Mouse (Mus musculus): ENCODE measurements at regions not wholly inside any gene's neighbourhood (a gene's known extent, or its start where the extent isn't known, plus 50 kb on each side); places are given as distances from the start of the nearest gene placed in this dataset.
A peak's percentile ranks its signal among the peaks of the same experiment; 100 is the strongest.

DNA sequence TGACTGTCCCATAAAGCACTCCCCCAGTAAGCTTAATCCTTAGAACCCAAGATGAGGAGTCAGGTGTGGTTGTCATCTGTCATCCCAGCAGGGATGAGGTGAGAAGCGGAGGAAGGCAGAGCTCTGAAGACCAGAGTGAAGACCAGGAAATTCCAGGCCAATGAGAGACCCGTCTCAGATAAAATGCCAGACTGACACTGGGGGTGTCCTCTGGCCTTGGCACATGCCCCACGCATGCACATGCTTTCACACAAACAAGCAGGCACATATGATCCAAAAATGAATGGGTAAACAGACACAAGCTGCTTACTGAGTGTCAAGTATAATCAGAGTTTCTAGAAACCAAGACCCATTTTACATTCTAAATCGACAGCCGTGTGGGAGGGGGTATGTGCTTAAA, 75.3 kb upstream of the Ercc4 start:
- Histone ChIP-seq H3K27me3 (no peaks in the 10 kb centered on the region), H3K9ac (no peak overlapping the region), H3K4me3 (no peak overlapping the region), H3K4me2 (replicated peaks) (no peak overlapping the region), H3K9me3 (no peaks in the 10 kb centered on the region), H3K4me1 (no peaks in the 10 kb centered on the region), H3K27ac (no peak overlapping the region), H3K36me3 (no peaks in the 10 kb centered on the region)
- ATAC-seq (ENCODE audit: low FRiP score, low read depth), result no peak
- 76% methylated on average over 5 of the region's 5 CpGs for WGBS

DNA sequence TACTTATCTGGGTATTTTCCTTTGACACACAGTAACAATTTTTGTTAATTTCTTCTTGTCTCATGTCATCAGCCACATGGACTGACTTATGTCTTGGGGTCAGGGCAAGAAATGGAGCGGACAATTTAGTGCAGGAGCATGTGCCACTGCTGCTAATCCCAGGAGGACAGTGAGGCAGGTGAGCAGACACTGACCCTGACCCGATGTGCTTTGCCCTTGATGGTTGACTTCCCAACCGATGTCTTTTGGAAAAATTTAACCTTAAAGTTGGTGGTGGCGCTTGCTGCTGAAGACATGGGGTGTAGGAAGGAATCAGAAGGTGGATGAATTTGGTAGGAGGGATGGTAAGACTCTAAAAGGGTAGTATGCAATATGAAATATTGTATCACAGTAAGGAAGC, 72.9 kb upstream of the Ercc4 start:
- no peak for ATAC-seq (ENCODE audit: low FRiP score, low read depth)
- Histone ChIP-seq H3K9ac (no peak overlapping the region), H3K4me2 (replicated peaks) (no peak overlapping the region), H3K4me3 (no peak overlapping the region), H3K9me3 (no peaks in the 10 kb centered on the region), H3K36me3 (no peaks in the 10 kb centered on the region), H3K27me3 (no peaks in the 10 kb centered on the region), H3K4me1 (no peaks in the 10 kb centered on the region), H3K27ac (no peak overlapping the region)
- 85% methylated on average over 4 of the region's 4 CpGs for WGBS

DNA sequence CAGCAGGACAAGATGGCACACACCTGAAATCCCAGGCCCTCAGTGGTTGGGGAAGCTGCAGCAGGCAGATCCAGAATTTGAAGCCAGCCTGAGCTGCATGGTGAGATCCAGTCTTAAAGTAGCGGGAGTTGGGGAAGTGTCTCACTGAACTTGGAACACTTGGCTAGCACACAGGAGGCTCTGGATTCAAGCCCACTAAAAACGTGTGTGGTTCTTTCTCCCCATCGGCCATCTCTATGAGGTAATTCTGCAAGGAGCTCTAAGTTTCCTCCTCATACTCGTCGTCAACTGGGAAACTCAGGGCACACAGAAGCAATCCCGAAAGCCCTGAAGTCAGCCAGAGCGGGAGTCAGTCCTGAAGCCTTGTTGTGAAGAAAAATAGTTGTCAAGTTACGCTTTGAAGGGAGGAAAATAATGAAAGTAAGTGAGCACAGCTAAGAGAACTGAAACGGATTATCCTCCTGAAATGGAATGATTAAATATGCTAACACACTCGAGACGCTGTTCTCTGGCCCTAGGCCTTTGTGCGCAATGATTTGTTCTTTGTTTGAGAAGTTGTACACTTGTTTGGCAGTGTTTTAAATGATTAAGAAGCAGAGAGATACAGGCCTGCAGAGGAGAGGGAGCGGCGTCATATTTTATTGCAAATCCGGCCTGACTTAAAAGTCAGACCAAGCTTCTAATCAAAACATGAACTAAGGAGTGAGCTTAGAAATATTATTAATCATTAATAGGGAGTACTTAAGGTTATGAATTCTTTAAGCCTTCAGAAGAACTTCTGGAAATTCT, 69.0 kb upstream of the Ercc4 start:
- H3K4me2 ChIP-seq (replicated peaks), result no peak overlapping the region
- WGBS, result 66% methylated on average over 15 of the region's 15 CpGs
- no peak for ATAC-seq (ENCODE audit: low FRiP score, low read depth)

DNA sequence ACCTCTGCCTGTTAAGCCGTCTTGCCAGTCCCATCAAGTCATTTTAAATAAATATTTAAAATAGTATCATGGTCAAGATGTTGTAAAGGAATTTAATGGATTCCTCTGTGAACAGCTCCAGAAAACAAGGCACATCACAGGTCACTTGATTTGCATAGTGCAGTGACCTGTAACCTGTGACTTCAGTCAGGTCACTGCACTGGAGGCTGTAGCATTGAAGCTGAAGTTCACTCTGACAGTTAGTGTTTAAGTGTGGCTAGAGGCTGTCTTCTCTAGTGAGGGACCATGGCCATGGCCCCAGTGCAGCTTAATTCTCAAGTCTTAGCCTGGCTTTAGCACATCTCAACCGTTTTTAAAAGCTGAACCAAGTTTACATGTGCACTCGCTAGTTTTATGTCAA, 68.1 kb upstream of the Ercc4 start:
- Histone ChIP-seq H3K4me2 (replicated peaks) (no peak overlapping the region), H3K27ac (no peak overlapping the region), H3K4me3 (no peak overlapping the region), H3K9ac (no peak overlapping the region), H3K4me1 (no peaks in the 10 kb centered on the region), H3K36me3 (no peaks in the 10 kb centered on the region), H3K9me3 (0 out of 2 replicates have a peak, but pooled peaks cover 4% of the 10 kb centered on the region), H3K27me3 (no peaks in the 10 kb centered on the region)
- 85% methylated on average over 3 of the region's 3 CpGs for WGBS
- no peak for ATAC-seq (ENCODE audit: low FRiP score, low read depth)

More for the DNA sequence above, 69.0 kb upstream of the Ercc4 start:
- Histone ChIP-seq H3K27ac (no peak overlapping the region), H3K27me3 (no peaks in the 10 kb centered on the region), H3K9ac (no peak overlapping the region), H3K9me3 (0 out of 2 replicates have a peak, but pooled peaks cover 4% of the 10 kb centered on the region), H3K4me3 (no peak overlapping the region), H3K36me3 (no peaks in the 10 kb centered on the region), H3K4me1 (no peaks in the 10 kb centered on the region)

DNA sequence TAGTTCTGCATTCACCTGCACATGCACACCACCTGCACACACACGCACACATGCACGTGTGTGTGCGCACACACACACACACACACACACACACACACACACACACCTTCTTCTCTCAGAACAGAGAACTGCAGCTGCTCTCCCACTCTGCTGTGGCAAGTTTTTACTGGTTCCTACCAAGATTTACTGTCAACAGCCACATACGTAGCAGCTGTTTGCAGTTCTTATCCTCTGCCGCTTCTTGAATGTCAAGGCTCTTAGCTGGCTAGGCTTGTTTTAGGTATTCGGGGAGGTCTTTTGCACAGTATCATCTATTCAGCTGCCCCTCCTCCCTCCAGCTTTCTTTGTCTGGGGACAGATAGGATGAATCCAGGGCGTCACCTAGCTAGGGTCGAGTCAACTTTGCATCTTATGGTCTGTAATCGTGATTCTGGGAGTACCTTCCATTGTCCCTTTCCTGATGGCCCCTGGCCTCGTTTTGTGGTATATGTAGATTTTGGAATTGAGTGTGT, 64.3 kb upstream of the Ercc4 start:
- WGBS, result 67% methylated on average over 10 of the region's 10 CpGs
- Histone ChIP-seq H3K4me1 (no peaks in the 10 kb centered on the region), H3K27ac (no peak overlapping the region), H3K27me3 (no peaks in the 10 kb centered on the region), H3K9ac (no peak overlapping the region), H3K36me3 (no peaks in the 10 kb centered on the region), H3K4me3 (no peak overlapping the region), H3K9me3 (0 out of 2 replicates have a peak, but pooled peaks cover 4% of the 10 kb centered on the region), H3K4me2 (replicated peaks) (no peak overlapping the region)
- ATAC-seq (ENCODE audit: low FRiP score, low read depth), result peak; percentile 59; the same call in 1 of the 2 replicates

DNA sequence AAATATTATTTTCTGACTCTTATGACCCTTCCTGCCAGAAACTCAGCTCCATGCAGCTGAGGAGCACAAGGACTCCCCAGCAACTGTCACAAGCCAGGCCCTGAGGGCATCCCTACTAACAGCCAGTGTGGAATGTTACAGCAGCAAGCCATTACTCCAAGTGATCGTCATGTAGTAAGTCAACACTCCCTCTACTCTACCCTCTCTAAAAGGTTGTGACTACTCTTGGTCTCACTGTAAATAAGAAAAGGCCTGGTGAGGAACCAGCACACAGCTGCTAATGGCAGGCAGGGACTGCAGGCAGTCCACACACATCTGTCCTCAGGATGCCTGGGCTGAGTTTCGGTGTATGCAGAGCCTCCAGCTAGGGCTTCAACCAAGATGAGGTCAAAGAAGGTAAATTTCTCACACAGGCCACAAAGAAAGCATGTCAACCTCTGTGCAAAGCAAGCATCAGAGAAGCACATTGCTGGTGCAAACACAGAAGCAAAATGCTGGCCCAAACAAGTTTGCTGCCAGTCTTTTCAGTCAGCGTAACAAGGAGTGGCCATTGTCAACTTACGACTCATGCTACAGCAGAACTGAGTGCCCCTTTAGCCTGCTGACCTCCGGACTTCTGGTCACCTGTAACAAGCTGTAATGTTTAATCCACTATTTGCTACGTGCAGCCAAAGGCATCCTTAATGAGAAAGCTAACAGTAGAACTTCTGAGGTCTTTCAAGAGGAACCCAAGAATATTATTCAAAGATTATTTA, 62.9 kb upstream of the Ercc4 start:
- no peak overlapping the region for H3K4me2 ChIP-seq (replicated peaks)

DNA sequence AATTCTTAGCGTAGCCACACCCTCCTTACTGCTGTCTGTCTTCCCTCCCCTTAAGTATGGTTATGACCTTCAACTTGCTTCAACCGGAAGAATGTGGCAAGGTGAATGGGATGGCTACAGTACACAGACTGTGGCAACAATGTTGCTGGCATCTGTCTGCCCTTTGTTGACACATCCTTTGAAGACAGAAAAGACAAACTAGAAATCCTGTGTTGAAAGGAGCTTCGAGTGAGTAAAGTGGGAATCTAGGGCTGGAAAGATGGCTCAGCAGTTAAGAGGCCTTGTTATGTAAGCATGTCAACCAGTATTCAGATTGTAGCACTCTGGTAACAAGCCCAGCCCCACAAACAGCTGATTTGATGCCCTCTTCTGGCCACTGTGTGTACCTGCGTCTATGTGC, 60.2 kb upstream of the Ercc4 start:
- Histone ChIP-seq H3K36me3 (no peaks in the 10 kb centered on the region), H3K27me3 (no peaks in the 10 kb centered on the region), H3K27ac (no peak overlapping the region), H3K4me2 (replicated peaks) (no peak overlapping the region), H3K4me1 (no peaks in the 10 kb centered on the region), H3K9ac (no peak overlapping the region), H3K4me3 (no peak overlapping the region), H3K9me3 (no peaks in the 10 kb centered on the region)
- 88% methylated on average over 4 of the region's 4 CpGs for WGBS
- ATAC-seq (ENCODE audit: low FRiP score, low read depth), result no peak

More for the DNA sequence above, 62.9 kb upstream of the Ercc4 start:
- no peaks in the 10 kb centered on the region for H3K36me3 ChIP-seq
- no peaks in the 10 kb centered on the region for H3K27me3 ChIP-seq
- H3K4me3 ChIP-seq, result no peak overlapping the region
- 77% methylated on average over 6 of the region's 6 CpGs for WGBS
- ATAC-seq (ENCODE audit: low FRiP score, low read depth), result no peak
- H3K4me1 ChIP-seq, result no peaks in the 10 kb centered on the region
- H3K9ac ChIP-seq, result no peak overlapping the region
- H3K27ac ChIP-seq, result no peak overlapping the region
- H3K9me3 ChIP-seq, result 0 out of 2 replicates have a peak, but pooled peaks cover 4% of the 10 kb centered on the region

DNA sequence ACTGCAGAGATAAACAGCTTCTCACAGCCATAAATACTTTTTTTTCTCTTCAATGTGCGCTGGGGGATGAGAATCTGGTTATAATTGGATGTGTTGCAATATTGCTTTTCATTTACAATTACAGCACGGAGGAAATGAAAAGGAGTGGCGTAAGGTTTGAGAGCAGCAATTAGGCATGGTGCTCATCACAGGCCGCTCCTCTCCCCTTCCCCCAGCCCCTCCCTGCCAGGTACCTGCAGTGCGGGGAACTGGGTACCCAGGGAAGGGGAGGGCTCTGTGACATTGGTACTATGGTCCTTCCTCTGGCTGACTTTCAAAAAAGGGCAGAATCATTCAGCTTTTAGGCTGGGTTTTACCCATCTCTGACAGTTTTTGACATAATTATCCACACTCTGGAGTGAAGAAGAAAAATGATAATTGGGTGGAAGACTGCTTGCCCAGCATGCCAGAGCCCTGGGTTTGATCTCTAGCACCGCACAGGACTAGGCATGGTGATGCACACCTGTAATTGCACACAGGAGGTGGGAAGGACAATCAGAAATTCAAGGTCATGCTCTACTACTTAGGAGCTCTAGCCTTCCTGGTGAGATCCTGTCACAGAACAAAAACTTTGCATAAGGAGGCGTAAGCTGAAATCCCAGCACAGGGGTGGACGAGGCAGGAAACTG, 59.1 kb upstream of the Ercc4 start:
- Histone ChIP-seq H3K4me3 (no peak overlapping the region), H3K27ac (no peak overlapping the region), H3K27me3 (no peaks in the 10 kb centered on the region), H3K4me2 (replicated peaks) (no peak overlapping the region), H3K4me1 (no peaks in the 10 kb centered on the region), H3K9ac (no peak overlapping the region), H3K9me3 (no peaks in the 10 kb centered on the region), H3K36me3 (no peaks in the 10 kb centered on the region)
- 75% methylated on average over 8 of the region's 8 CpGs for WGBS
- no peak for ATAC-seq (ENCODE audit: low FRiP score, low read depth)

DNA sequence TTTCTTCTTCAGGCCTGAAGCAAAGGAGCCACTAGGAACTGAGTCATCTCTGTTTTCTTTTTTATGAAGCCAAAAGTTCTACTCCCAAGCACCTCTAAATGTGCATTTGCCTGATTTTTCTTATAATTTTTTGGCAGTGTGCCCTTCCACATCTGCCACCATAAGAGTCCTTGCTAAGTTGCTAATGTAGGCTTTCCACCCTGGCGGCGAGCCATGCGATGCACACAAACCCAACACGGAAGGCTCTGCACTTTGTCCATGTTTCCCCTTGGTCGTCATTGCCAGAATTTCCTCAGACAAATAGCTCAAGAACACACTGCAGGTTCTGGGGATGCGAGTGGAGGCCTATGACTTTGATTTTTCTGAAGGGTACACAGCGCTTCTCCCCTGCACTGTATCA, 54.5 kb upstream of the Ercc4 start:
- Histone ChIP-seq H3K9ac (no peak overlapping the region), H3K4me3 (no peak overlapping the region), H3K27ac (no peak overlapping the region), H3K4me2 (replicated peaks) (no peak overlapping the region), H3K4me1 (no peaks in the 10 kb centered on the region), H3K27me3 (no peaks in the 10 kb centered on the region), H3K36me3 (no peaks in the 10 kb centered on the region), H3K9me3 (no peaks in the 10 kb centered on the region)
- ATAC-seq (ENCODE audit: low FRiP score, low read depth), result no peak
- WGBS, result 87% methylated on average over 7 of the region's 7 CpGs
